ENCODE assay signal across 16 mouse cellular contexts in genomic region chr3:35358541-35358940, GRCm38 (mm10).
"Had no signal": no experiment of that assay in that cellular context is flagged by ENCODE, and none has a peak within 500 bp of the region (broad histone marks: within the 10 kb centered on the region; RNA-seq: fewer than 3 reads in every experiment).

No protein-coding gene starts in this region.

- H3K4me2 ChIP-seq: kidney, embryonic 15.5 days; limb, embryonic 12.5 days; limb, embryonic 15.5 days; liver, embryonic 11.5 days; lung, embryonic 14.5 days; midbrain, embryonic 13.5 days had no signal

- H3K9me3 ChIP-seq: kidney, embryonic 15.5 days; limb, embryonic 12.5 days; limb, embryonic 15.5 days; midbrain, embryonic 13.5 days had no signal

- DNase-seq: kidney, postnatal 10 days; kidney, postnatal 36 days; layer of hippocampus, postnatal 36 days; liver, postnatal 0 days; lung, embryonic 14.5 days; thymus, adult 18-20 months; thymus, postnatal 36 days had no signal

- H3K4me1 ChIP-seq: limb, embryonic 15.5 days had no signal

- H3K4me3 ChIP-seq: kidney, embryonic 15.5 days; left cerebral cortex, adult 2 months; limb, embryonic 12.5 days; limb, embryonic 15.5 days; midbrain, embryonic 13.5 days had no signal

- H3K9ac ChIP-seq: kidney, embryonic 15.5 days; limb, embryonic 12.5 days; limb, embryonic 15.5 days; liver, embryonic 14.5 days; liver, postnatal 0 days; lung, embryonic 14.5 days; midbrain, embryonic 13.5 days had no signal

- H3K27me3 ChIP-seq: kidney, embryonic 15.5 days had no signal

- ATAC-seq: liver, postnatal 0 days; lung, postnatal 0 days; midbrain, embryonic 13.5 days had no signal

- H3K27ac ChIP-seq: kidney, embryonic 15.5 days; left cerebral cortex, adult 2 months; limb, embryonic 12.5 days; limb, embryonic 15.5 days; liver, embryonic 14.5 days; macrophage; midbrain, embryonic 13.5 days had no signal

- H3K36me3 ChIP-seq: kidney, embryonic 15.5 days; limb, embryonic 12.5 days; limb, embryonic 15.5 days; midbrain, embryonic 13.5 days had no signal
